Mouse (Mus musculus): ENCODE data around the gene Nos1.

The Nos1 gene

GRCm38 (mm10) chr5:117993550-117993949, 212.7 kb downstream of the Nos1 start:
- in situ Hi-C loops (cut with MboI; ENCODE audit: low sequenced_read_pairs) = loop anchor here (5.0 kb wide), 1 partner anchor 84 kb away; no protein-coding TSS in a partner anchor

- in situ Hi-C loops (cut with MboI; ENCODE audit: low sequenced_read_pairs) = no loop called here
These were observed 214.6 kb downstream of the Nos1 start for GRCm38 (mm10) chr5:117995372-117995901.

GRCm38 (mm10) chr5:117995911-117996310, 215.1 kb downstream of the Nos1 start:
- in situ Hi-C loops (cut with MboI; ENCODE audit: low sequenced_read_pairs) = no loop called here

- in situ Hi-C loops (cut with MboI; ENCODE audit: low sequenced_read_pairs) = no loop called here
These were observed 215.7 kb downstream of the Nos1 start for GRCm38 (mm10) chr5:117996581-117996980.

- in situ Hi-C loops (cut with MboI; ENCODE audit: low sequenced_read_pairs) = no loop called here
These were observed 216.7 kb downstream of the Nos1 start for GRCm38 (mm10) chr5:117997434-117997970.

- in situ Hi-C loops (cut with MboI; ENCODE audit: low sequenced_read_pairs) = no loop called here
These were observed 218.2 kb downstream of the Nos1 start for GRCm38 (mm10) chr5:117999061-117999460.

GRCm38 (mm10) chr5:117999584-117999983, 218.8 kb downstream of the Nos1 start:
- in situ Hi-C loops (cut with MboI; ENCODE audit: low sequenced_read_pairs) = no loop called here

GRCm38 (mm10) chr5:118002059-118002458, 221.2 kb downstream of the Nos1 start:
- in situ Hi-C loops (cut with MboI; ENCODE audit: low sequenced_read_pairs) = no loop called here

- in situ Hi-C loops (cut with MboI; ENCODE audit: low sequenced_read_pairs) = no loop called here
These were observed 223.8 kb downstream of the Nos1 start for GRCm38 (mm10) chr5:118004619-118005018.

GRCm38 (mm10) chr5:118005728-118006127, 224.9 kb downstream of the Nos1 start:
- in situ Hi-C loops (cut with MboI; ENCODE audit: low sequenced_read_pairs) = no loop called here

GRCm38 (mm10) chr5:118008344-118008743, 227.5 kb downstream of the Nos1 start:
- in situ Hi-C loops (cut with MboI; ENCODE audit: low sequenced_read_pairs) = no loop called here
